Mouse (Mus musculus) kidney, embryonic 14.5 days (tissue): ENCODE data around the gene Oprl1. TPM values are rescaled to one million over a fixed set of nuclear protein-coding genes. Genes with fewer than 3 reads are reported as not detected.
A peak's percentile ranks its signal among the peaks of the same experiment; 100 is the strongest.

Experiments used
- ATAC-seq: fragments of 200-750 bp; cut with Nextera tagmentation; 2 replicates; pipeline ENCODE4 v1.8.0; 2017; ENCODE audit warnings: moderate number of reproducible peaks, mild to moderate bottlenecking, moderate TSS enrichment, moderate library complexity; ENCODE audit not compliant: low FRiP score, low TSS enrichment
- H3K27ac ChIP-seq: fragments of 300-500 bp; sonication (generic); 2 replicates; pipeline ENCODE4 v1.5.1; 2014; ENCODE audit warnings: low read depth, mild to moderate bottlenecking, low read length, moderate library complexity, mixed read lengths
- H3K27me3 ChIP-seq: fragments of 300-500 bp; sonication (generic); 2 replicates; pipeline ENCODE4 v1.6.1; 2014; ENCODE audit warnings: mild to moderate bottlenecking, low read length; ENCODE audit not compliant: control insufficient read depth, insufficient read depth
- H3K36me3 ChIP-seq: fragments of 300-500 bp; sonication (generic); 2 replicates; pipeline ENCODE4 v1.6.1; 2014; ENCODE audit warnings: low read length, mixed read lengths; ENCODE audit not compliant: control insufficient read depth, insufficient read depth
- H3K4me1 ChIP-seq: fragments of 300-500 bp; sonication (generic); 2 replicates; pipeline ENCODE4 v1.6.1; 2014; ENCODE audit warnings: low read length, mixed read lengths; ENCODE audit not compliant: control insufficient read depth, insufficient read depth
- H3K4me2 ChIP-seq: fragments of 300-500 bp; sonication (generic); replicated peaks from 2 replicates; pipeline ENCODE4 v1.6.1; 2014; ENCODE audit warnings: low read depth, mild to moderate bottlenecking, low read length
- H3K4me3 ChIP-seq: fragments of 300-500 bp; sonication (generic); 2 replicates; pipeline ENCODE4 v1.5.1; 2014; ENCODE audit warnings: mild to moderate bottlenecking, low read length
- H3K9ac ChIP-seq: fragments of 300-500 bp; sonication (generic); 2 replicates; pipeline ENCODE4 v1.6.1; 2014; ENCODE audit warnings: low read depth, mild to moderate bottlenecking, low read length, moderate library complexity
- H3K9me3 ChIP-seq: fragments of 300-500 bp; sonication (generic); 2 replicates; pipeline ENCODE4 v1.6.1; 2016; ENCODE audit warnings: low read length; ENCODE audit not compliant: control insufficient read depth
- WGBS: fragments of 180-500 bp; shearing (Covaris S2); extraction: QIAGEN DNeasy Blood & Tissue Kit; methylation state at CpG from one replicate; pipeline ENCODE4 v1.1.7; 2014; 5-methylcytosine and 5-hydroxymethylcytosine counted together
- polyA plus RNA-seq: library from polyadenylated mRNA; unstranded; fragments of >200 nt; fragmentation: Nextera tagmentation; extraction: Ambion mirVana; gene quantifications from 2 replicates; pipeline ENCODE4 v1.2.1, GENCODE M21; 2014

Oprl1 gene
- polyA plus RNA-seq, 1 experiment from 2014 or later: 0.53 TPM

GRCm38 (mm10) chr2:181687586-181687985 lies 27.2 kb upstream of the Oprl1 start:
- peaks cover 37% of the 10 kb centered on the region for H3K36me3 ChIP-seq
- H3K4me2 ChIP-seq: no peak overlapping the region
- H3K4me1 ChIP-seq: no peaks in the 10 kb centered on the region
- no peak for ATAC-seq
- H3K27ac ChIP-seq: no peak overlapping the region
- no peak overlapping the region for H3K4me3 ChIP-seq
- H3K9me3 ChIP-seq: no peaks in the 10 kb centered on the region
- 96% methylated on average over 8 of the region's 8 CpGs for WGBS
- H3K27me3 ChIP-seq: no peaks in the 10 kb centered on the region
- H3K9ac ChIP-seq: no peak overlapping the region

GRCm38 (mm10) chr2:181689466-181690160 lies 25.2 kb upstream of the Oprl1 start:
- 91% methylated on average over 10 of the region's 10 CpGs for WGBS
- Histone ChIP-seq H3K27me3 (no peaks in the 10 kb centered on the region), H3K4me2 (no peak overlapping the region), H3K4me1 (0 out of 2 replicates have a peak, but pooled peaks cover 6% of the 10 kb centered on the region), H3K9ac (no peak overlapping the region), H3K36me3 (peaks cover 37% of the 10 kb centered on the region), H3K27ac (no peak overlapping the region), H3K4me3 (no peak overlapping the region), H3K9me3 (no peaks in the 10 kb centered on the region)
- no peak for ATAC-seq

- Histone ChIP-seq H3K27ac (no peak overlapping the region), H3K9me3 (no peaks in the 10 kb centered on the region), H3K27me3 (no peaks in the 10 kb centered on the region), H3K4me2 (no peak overlapping the region), H3K4me1 (0 out of 2 replicates have a peak, but pooled peaks cover 6% of the 10 kb centered on the region), H3K9ac (no peak overlapping the region), H3K36me3 (peaks cover 37% of the 10 kb centered on the region), H3K4me3 (no peak overlapping the region)
- no peak for ATAC-seq
- 87% methylated on average over 6 of the region's 6 CpGs for WGBS
Measured at GRCm38 (mm10) chr2:181691083-181691482, 23.7 kb upstream of the Oprl1 start.

DNA sequence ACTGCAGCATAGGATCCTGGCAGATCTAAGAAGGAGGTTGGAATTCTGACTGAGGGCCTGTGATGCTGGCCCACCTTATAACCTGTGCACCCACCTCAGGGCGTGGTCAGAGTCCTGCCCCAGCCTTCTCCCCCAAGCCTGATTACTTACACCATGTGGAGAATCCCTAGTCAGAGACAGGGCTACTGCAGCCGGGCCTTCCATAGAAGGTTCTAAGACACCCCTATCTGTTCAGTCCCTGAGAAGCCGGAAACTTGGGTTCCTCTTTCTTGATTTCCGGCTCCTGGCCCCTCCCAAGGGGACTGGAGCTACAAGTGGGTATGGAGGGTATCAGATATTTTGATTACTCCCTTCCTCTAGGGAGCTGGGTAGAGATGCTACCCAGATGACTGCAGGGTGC lies 23.2 kb upstream of the Oprl1 start:
- H3K4me3 ChIP-seq: no peak overlapping the region
- H3K36me3 ChIP-seq: peaks cover 32% of the 10 kb centered on the region
- no peak overlapping the region for H3K4me2 ChIP-seq
- WGBS: 90% methylated on average over 4 of the region's 4 CpGs
- H3K27me3 ChIP-seq: no peaks in the 10 kb centered on the region
- no peak overlapping the region for H3K27ac ChIP-seq
- ATAC-seq: no peak
- 0 out of 2 replicates have a peak, but pooled peaks cover 6% of the 10 kb centered on the region for H3K4me1 ChIP-seq
- H3K9ac ChIP-seq: no peak overlapping the region
- H3K9me3 ChIP-seq: no peaks in the 10 kb centered on the region

DNA sequence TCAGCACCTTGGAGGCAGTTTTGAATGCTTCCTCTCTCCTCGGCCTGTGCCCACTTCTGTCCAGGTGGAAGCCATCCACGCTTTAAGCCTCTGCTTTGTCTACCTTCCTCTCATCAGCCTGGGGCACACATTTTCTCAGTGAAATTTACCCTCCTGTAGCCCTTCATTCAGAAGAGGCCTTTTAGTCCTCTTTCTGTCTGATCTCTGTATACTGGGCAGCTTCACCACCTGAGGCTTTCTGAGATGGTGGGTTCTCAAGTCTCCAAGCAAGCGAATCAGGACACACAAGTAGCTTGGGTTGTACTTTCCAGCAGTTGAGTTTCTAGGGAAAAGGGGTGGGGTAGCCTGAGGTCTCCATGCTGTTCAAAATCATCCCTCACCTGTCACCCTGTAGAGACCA lies 22.5 kb upstream of the Oprl1 start:
- 87% methylated on average over 3 of the region's 3 CpGs for WGBS

GRCm38 (mm10) chr2:181693339-181694280 lies 21.2 kb upstream of the Oprl1 start, which contains the start of gene Rgs19:
Gene Rgs19, minus strand, starts transcription at chr2:181693977.
- 0 out of 2 replicates have a peak, but pooled peaks cover 6% of the 10 kb centered on the region for H3K4me1 ChIP-seq
- peak within 1 kb of the TSS; percentile 66 for H3K4me2 ChIP-seq
- peak; percentile 90 for ATAC-seq
- under 1% methylated on average over 74 of the region's 75 CpGs for WGBS
- H3K27me3 ChIP-seq: no peaks in the 10 kb centered on the region
- peaks cover 15% of the 10 kb centered on the region for H3K36me3 ChIP-seq
- peak within 1 kb of the TSS; percentile 71 for H3K4me3 ChIP-seq
- no peaks in the 10 kb centered on the region for H3K9me3 ChIP-seq
- peak within 1 kb of the TSS; percentile 80 for H3K9ac ChIP-seq
- H3K27ac ChIP-seq: peak within 1 kb of the TSS; percentile 55

More for the DNA sequence above, 22.5 kb upstream of the Oprl1 start:
- no peak overlapping the region for H3K27ac ChIP-seq
- no peak for ATAC-seq
- H3K27me3 ChIP-seq: no peaks in the 10 kb centered on the region
- H3K4me1 ChIP-seq: 0 out of 2 replicates have a peak, but pooled peaks cover 6% of the 10 kb centered on the region
- no peaks in the 10 kb centered on the region for H3K9me3 ChIP-seq
- H3K4me2 ChIP-seq: peak overlapping the region; percentile 66
- peak overlapping the region; percentile 71; the same call in 1 of the 2 replicates for H3K4me3 ChIP-seq
- H3K9ac ChIP-seq: no peak overlapping the region
- H3K36me3 ChIP-seq: peaks cover 25% of the 10 kb centered on the region

- WGBS: 87% methylated on average over 3 of the region's 3 CpGs
- peak overlapping the region; percentile 66 for H3K4me2 ChIP-seq
- peaks cover 5% of the 10 kb centered on the region; the same call in 1 of the 2 replicates for H3K36me3 ChIP-seq
- H3K27ac ChIP-seq: no peak overlapping the region
- H3K9me3 ChIP-seq: no peaks in the 10 kb centered on the region
- no peak overlapping the region; the same call in 1 of the 2 replicates for H3K4me3 ChIP-seq
- no peak overlapping the region for H3K9ac ChIP-seq
- H3K27me3 ChIP-seq: no peaks in the 10 kb centered on the region
- H3K4me1 ChIP-seq: 0 out of 2 replicates have a peak, but pooled peaks cover 6% of the 10 kb centered on the region
- no peak for ATAC-seq
Measured at GRCm38 (mm10) chr2:181694581-181694980, 20.2 kb upstream of the Oprl1 start.

GRCm38 (mm10) chr2:181695776-181696175 lies 19.0 kb upstream of the Oprl1 start:
- H3K4me2 ChIP-seq: no peak overlapping the region
- WGBS: 71% methylated on average over 1 of the region's 1 CpGs
- H3K9me3 ChIP-seq: no peaks in the 10 kb centered on the region
- no peak overlapping the region for H3K9ac ChIP-seq
- H3K4me3 ChIP-seq: no peak overlapping the region
- H3K27ac ChIP-seq: no peak overlapping the region
- H3K36me3 ChIP-seq: 0 out of 2 replicates have a peak, but pooled peaks cover 4% of the 10 kb centered on the region
- no peak for ATAC-seq
- 0 out of 2 replicates have a peak, but pooled peaks cover 6% of the 10 kb centered on the region for H3K4me1 ChIP-seq
- no peaks in the 10 kb centered on the region for H3K27me3 ChIP-seq
